Mouse (Mus musculus) embryonic facial prominence, embryonic 15.5 days (tissue): ENCODE results near the gene Ccnt1. TPM values are rescaled to one million over a fixed set of nuclear protein-coding genes. Genes with fewer than 3 reads are reported as not detected.

Experiments used
- ATAC-seq: fragments of 200-750 bp; cut with Nextera tagmentation; 2 replicates; pipeline ENCODE4 v1.8.0; 2017; ENCODE audit warnings: low read depth, moderate TSS enrichment; ENCODE audit not compliant: insufficient number of reproducible peaks, low FRiP score, low TSS enrichment
- H3K27ac ChIP-seq: fragments of 300-500 bp; sonication (generic); replicated peaks from 2 replicates; pipeline ENCODE4 v1.5.1; 2015; ENCODE audit warnings: mild to moderate bottlenecking, inconsistent platforms
- H3K27me3 ChIP-seq: fragments of 300-500 bp; sonication (generic); 2 replicates; pipeline ENCODE4 v1.6.1; 2015; ENCODE audit warnings: inconsistent platforms
- H3K36me3 ChIP-seq: fragments of 300-500 bp; sonication (generic); 2 replicates; pipeline ENCODE4 v1.6.1; 2015; ENCODE audit warnings: mild to moderate bottlenecking, inconsistent platforms
- H3K4me1 ChIP-seq: fragments of 300-500 bp; sonication (generic); 2 replicates; pipeline ENCODE4 v1.6.1; 2015; ENCODE audit warnings: inconsistent platforms
- H3K4me2 ChIP-seq: fragments of 300-500 bp; sonication (generic); replicated peaks from 2 replicates; pipeline ENCODE4 v1.6.1; 2015; ENCODE audit warnings: mild to moderate bottlenecking, inconsistent platforms
- H3K4me3 ChIP-seq: fragments of 300-500 bp; sonication (generic); replicated peaks from 2 replicates; pipeline ENCODE4 v1.5.1; 2015; ENCODE audit warnings: mild to moderate bottlenecking, inconsistent platforms
- H3K9ac ChIP-seq: fragments of 300-500 bp; sonication (generic); 2 replicates; pipeline ENCODE4 v1.6.1; 2015; ENCODE audit warnings: inconsistent platforms
- H3K9me3 ChIP-seq: fragments of 300-500 bp; sonication (generic); replicated peaks from 2 replicates; pipeline ENCODE4 v1.6.1; 2016; ENCODE audit warnings: inconsistent platforms
- WGBS: fragments of 180-500 bp; shearing (Covaris S2); methylation state at CpG from one replicate; pipeline ENCODE4 v1.1.7; 2015; 5-methylcytosine and 5-hydroxymethylcytosine counted together
- microRNA-seq: library from miRNA; unstranded; fragments of <30 nt; microRNA quantifications from one replicate; pipeline ENCODE4, GENCODE M21; 2016; ENCODE audit warnings: borderline number of aligned reads
- polyA plus RNA-seq: library from polyadenylated mRNA; unstranded; fragments of >200 nt; fragmentation: Nextera tagmentation; extraction: Ambion mirVana; gene quantifications from 2 replicates; pipeline ENCODE4 v1.2.1, GENCODE M21; 2015

Gene Ccnt1
- polyA plus RNA-seq, 1 experiment from 2014 or later: 54.7 TPM

- no peak overlapping the region for H3K4me3 ChIP-seq
- 78% methylated on average over 9 of the region's 9 CpGs for WGBS
- H3K27me3 ChIP-seq: no peaks in the 10 kb centered on the region
- no peak overlapping the region for H3K4me2 ChIP-seq
- no peaks in the 10 kb centered on the region for H3K9me3 ChIP-seq
- peaks cover 17% of the 10 kb centered on the region for H3K4me1 ChIP-seq
- H3K9ac ChIP-seq: no peak overlapping the region
- ATAC-seq: no peak
- no peak overlapping the region for H3K27ac ChIP-seq
- no peaks in the 10 kb centered on the region for H3K36me3 ChIP-seq
Measured at GRCm38 (mm10) chr15:98506253-98506957, 64.3 kb downstream of the Ccnt1 start.

GRCm38 (mm10) chr15:98504514-98504913, 66.2 kb downstream of the Ccnt1 start:
- H3K27me3 ChIP-seq: no peaks in the 10 kb centered on the region
- H3K9me3 ChIP-seq: no peaks in the 10 kb centered on the region
- H3K36me3 ChIP-seq: no peaks in the 10 kb centered on the region
- no peak for ATAC-seq
- WGBS: 7% methylated on average over 18 of the region's 18 CpGs
- no peak overlapping the region for H3K4me3 ChIP-seq
- no peak overlapping the region for H3K27ac ChIP-seq
- H3K9ac ChIP-seq: no peak overlapping the region
- no peak overlapping the region; the same call in 1 of the 2 replicates for H3K4me2 ChIP-seq
- H3K4me1 ChIP-seq: peaks cover 8% of the 10 kb centered on the region

GRCm38 (mm10) chr15:98503317-98503716, 67.4 kb downstream of the Ccnt1 start:
- H3K36me3 ChIP-seq: no peaks in the 10 kb centered on the region
- no peak overlapping the region for H3K9ac ChIP-seq
- no peak overlapping the region for H3K4me3 ChIP-seq
- ATAC-seq: no peak
- 83% methylated on average over 3 of the region's 3 CpGs for WGBS
- no peaks in the 10 kb centered on the region for H3K27me3 ChIP-seq
- no peak overlapping the region for H3K27ac ChIP-seq
- H3K4me1 ChIP-seq: peaks cover 8% of the 10 kb centered on the region
- no peak overlapping the region for H3K4me2 ChIP-seq
- H3K9me3 ChIP-seq: no peaks in the 10 kb centered on the region

GRCm38 (mm10) chr15:98497631-98498030, 73.1 kb downstream of the Ccnt1 start:
- 89% methylated on average over 17 of the region's 17 CpGs for WGBS

GRCm38 (mm10) chr15:98492102-98492501, 78.6 kb downstream of the Ccnt1 start, which contains the start of gene Olfr279:
Olfr279 (plus strand) TSS chr15:98492402.
- Histone ChIP-seq H3K9ac (no peak within 1 kb of the TSS), H3K9me3 (no peaks in the 10 kb centered on the region), H3K27ac (no peak within 1 kb of the TSS), H3K4me2 (no peak within 1 kb of the TSS), H3K4me1 (no peaks in the 10 kb centered on the region), H3K27me3 (no peaks in the 10 kb centered on the region), H3K4me3 (no peak within 1 kb of the TSS), H3K36me3 (no peaks in the 10 kb centered on the region)
- 34% methylated on average over 4 of the region's 4 CpGs for WGBS
- ATAC-seq: no peak

More at GRCm38 (mm10) chr15:98497631-98498030, 73.1 kb downstream of the Ccnt1 start:
- Histone ChIP-seq H3K4me1 (no peaks in the 10 kb centered on the region), H3K9ac (no peak overlapping the region), H3K27me3 (no peaks in the 10 kb centered on the region), H3K4me2 (no peak overlapping the region), H3K36me3 (no peaks in the 10 kb centered on the region), H3K4me3 (no peak overlapping the region), H3K27ac (no peak overlapping the region), H3K9me3 (no peaks in the 10 kb centered on the region)
- ATAC-seq: no peak

- ATAC-seq: no peak
- Histone ChIP-seq H3K4me1 (no peaks in the 10 kb centered on the region), H3K36me3 (no peaks in the 10 kb centered on the region), H3K4me2 (no peak overlapping the region), H3K4me3 (no peak overlapping the region), H3K27ac (no peak overlapping the region), H3K9me3 (no peaks in the 10 kb centered on the region), H3K27me3 (no peaks in the 10 kb centered on the region), H3K9ac (no peak overlapping the region)
- WGBS: 81% methylated on average over 2 of the region's 2 CpGs
Measured at GRCm38 (mm10) chr15:98491332-98491731, 79.4 kb downstream of the Ccnt1 start.

Small RNA genes within 50 kb of the gene (microRNA-seq; reads per million reads assigned to microRNA genes)
- gene Mir1291: not detected

Other genes with a start within 250 kb of the Ccnt1 start
- 0.67 and 0.87 TPM in 2 replicates for gene Olfr284, start 229.9 kb downstream of the Ccnt1 start, polyA plus RNA-seq
- 0.19 TPM in 1 of 2 replicates, not detected in the other for gene Olfr283, start 190.0 kb downstream of the Ccnt1 start, polyA plus RNA-seq
- 0.51 TPM in 1 of 2 replicates, not detected in the other for gene Olfr282, start 139.7 kb downstream of the Ccnt1 start, polyA plus RNA-seq
- gene Olfr281, start 118.3 kb downstream of the Ccnt1 start, polyA plus RNA-seq: 0.07 TPM in 1 of 2 replicates, not detected in the other
- not detected in 2 replicates for gene OR5BS1P, start 101.0 kb downstream of the Ccnt1 start, polyA plus RNA-seq
- gene Lalba, start 88.2 kb downstream of the Ccnt1 start, polyA plus RNA-seq: not detected in 2 replicates
- gene Olfr279, start 78.5 kb downstream of the Ccnt1 start, polyA plus RNA-seq: 0.03 TPM in 1 of 2 replicates, not detected in the other
- gene Kansl2, start 36.7 kb downstream of the Ccnt1 start, polyA plus RNA-seq: 99.6 and 101 TPM in 2 replicates
- 0.43 TPM in 1 of 2 replicates, not detected in the other for gene 4930415O20Rik, start 81 bp upstream of the Ccnt1 start, polyA plus RNA-seq
- 18.1 and 19.6 TPM in 2 replicates for gene Adcy6, start 39.2 kb upstream of the Ccnt1 start, polyA plus RNA-seq
- 45.7 and 48.2 TPM in 2 replicates for gene Cacnb3, start 59.9 kb upstream of the Ccnt1 start, polyA plus RNA-seq
- gene Ddx23, start 92.0 kb upstream of the Ccnt1 start, polyA plus RNA-seq: 25.1 and 27.9 TPM in 2 replicates
- 0.60 and 1.1 TPM in 2 replicates for gene Rnd1, start 106.5 kb upstream of the Ccnt1 start, polyA plus RNA-seq
- gene Ccdc65, start 137.3 kb upstream of the Ccnt1 start, polyA plus RNA-seq: 5.3 and 8.4 TPM in 2 replicates
- 82.8 and 87.4 TPM in 2 replicates for gene Fkbp11, start 157.3 kb upstream of the Ccnt1 start, polyA plus RNA-seq
- 52.6 and 53.3 TPM in 2 replicates for gene Arf3, start 192.3 kb upstream of the Ccnt1 start, polyA plus RNA-seq
- 6.0 and 8.0 TPM in 2 replicates for gene Wnt10b, start 207.2 kb upstream of the Ccnt1 start, polyA plus RNA-seq
- 0.07 TPM in 1 of 2 replicates, not detected in the other for gene Wnt1, start 218.9 kb upstream of the Ccnt1 start, polyA plus RNA-seq
- 0.04 and 0.05 TPM in 2 replicates for gene Ddn, start 238.6 kb upstream of the Ccnt1 start, polyA plus RNA-seq